Mouse (Mus musculus) neural tube, embryonic 14.5 days (tissue): ENCODE data around the gene Dnmt1. TPM values are rescaled to one million over a fixed set of nuclear protein-coding genes. Genes with fewer than 3 reads are reported as not detected.

Source experiments
- ATAC-seq: fragments of 200-750 bp; cut with Nextera tagmentation; 2 replicates; pipeline ENCODE4 v1.8.0; 2017; ENCODE audit warnings: low read depth, mild to moderate bottlenecking, moderate TSS enrichment, moderate library complexity
- H3K27ac ChIP-seq: fragments of 300-500 bp; sonication (generic); 2 replicates; pipeline ENCODE4 v1.5.1; 2014; ENCODE audit warnings: low read depth, mild to moderate bottlenecking, control low read depth, low read length, moderate library complexity, mixed read lengths
- H3K27me3 ChIP-seq: fragments of 300-500 bp; sonication (generic); 2 replicates; pipeline ENCODE4 v1.6.1; 2014; ENCODE audit warnings: low read length; ENCODE audit not compliant: control insufficient read depth, insufficient read depth
- H3K36me3 ChIP-seq: fragments of 300-500 bp; sonication (generic); 2 replicates; pipeline ENCODE4 v1.6.1; 2014; ENCODE audit warnings: low read length, mixed read lengths; ENCODE audit not compliant: control insufficient read depth, insufficient read depth
- H3K4me1 ChIP-seq: fragments of 300-500 bp; sonication (generic); 2 replicates; pipeline ENCODE4 v1.6.1; 2014; ENCODE audit warnings: low read length; ENCODE audit not compliant: control insufficient read depth, insufficient read depth
- H3K4me2 ChIP-seq: fragments of 300-500 bp; sonication (generic); 2 replicates; pipeline ENCODE4 v1.6.1; 2014; ENCODE audit warnings: mild to moderate bottlenecking, low read depth, low read length, control low read depth
- H3K4me3 ChIP-seq: fragments of 300-500 bp; sonication (generic); 2 replicates; pipeline ENCODE4 v1.5.1; 2014; ENCODE audit warnings: low read depth, low read length, control low read depth, mixed read lengths
- H3K9ac ChIP-seq: fragments of 300-500 bp; sonication (generic); replicated peaks from 2 replicates; pipeline ENCODE4 v1.6.1; 2014; ENCODE audit warnings: low read depth, mild to moderate bottlenecking, control low read depth, low read length, mixed read lengths
- H3K9me3 ChIP-seq: fragments of 300-500 bp; sonication (generic); 2 replicates; pipeline ENCODE4 v1.6.1; 2016; ENCODE audit warnings: low read length; ENCODE audit not compliant: control insufficient read depth
- whole genome bisulfite sequencing: fragments of 180-500 bp; shearing (Covaris S2); extraction: QIAGEN DNeasy Blood & Tissue Kit; methylation state at CpG from one replicate; pipeline ENCODE4 v1.1.7; 2014; 5-methylcytosine and 5-hydroxymethylcytosine counted together
- polyA plus RNA-seq: library from polyadenylated mRNA; unstranded; fragments of >200 nt; fragmentation: Nextera tagmentation; extraction: Ambion mirVana; gene quantifications from 2 replicates; pipeline ENCODE4 v1.2.1, GENCODE M21; 2014

Dnmt1 gene
- polyA plus RNA-seq, 1 experiment from 2014 or later = 41.1 TPM

DNA sequence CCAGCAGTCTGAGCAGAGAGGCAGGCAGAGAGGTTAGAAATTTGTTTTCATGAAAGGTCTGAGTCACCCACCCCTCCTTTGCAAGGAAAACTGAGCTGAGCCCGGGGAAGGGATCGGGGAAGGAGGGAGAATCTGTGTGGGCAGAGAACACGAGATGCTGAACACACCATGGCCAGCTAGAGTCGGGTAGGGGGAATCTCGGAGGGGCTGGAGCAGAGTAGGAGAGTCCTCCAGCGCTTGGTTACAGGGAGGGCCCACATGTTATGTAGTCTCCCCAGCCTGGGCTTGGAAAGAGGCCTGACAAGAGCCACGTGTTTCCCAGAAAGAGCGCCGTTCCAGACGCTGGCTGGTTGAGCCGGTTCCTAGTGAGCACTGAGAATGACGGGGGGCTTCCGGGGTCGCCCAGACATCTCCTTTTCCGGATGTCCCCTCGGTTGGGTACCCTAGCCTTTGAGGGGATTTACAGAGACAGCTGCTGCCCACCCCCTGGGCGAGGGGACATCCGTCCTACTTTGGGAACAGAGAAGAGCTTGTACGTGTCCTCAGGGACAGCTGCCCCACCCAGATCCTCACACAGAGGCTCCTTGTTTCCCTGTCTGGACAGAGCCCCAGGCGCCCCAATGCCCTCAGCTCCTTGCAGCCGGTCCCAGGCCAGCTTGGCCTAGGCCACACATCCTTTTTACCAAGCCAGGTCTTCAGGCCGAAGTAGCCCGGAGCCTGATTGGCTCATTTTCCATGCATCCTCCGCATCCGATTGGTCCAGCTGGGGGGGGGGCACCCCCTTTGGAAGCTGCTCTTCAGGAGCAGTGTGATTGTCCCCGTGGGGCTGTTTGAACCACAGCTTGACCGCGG lies 12.7 kb upstream of the Dnmt1 start:
- no peaks in the 10 kb centered on the region for H3K27me3 ChIP-seq
- H3K4me1 ChIP-seq = peaks cover 19% of the 10 kb centered on the region
- H3K9ac ChIP-seq = 0 out of 2 replicates have a peak overlapping the region, but pooled peaks have one; percentile 32
- no peak overlapping the region for H3K4me3 ChIP-seq
- ATAC-seq = peak; percentile 35
- 38% methylated on average over 28 of the region's 28 CpGs for whole genome bisulfite sequencing
- H3K36me3 ChIP-seq = no peaks in the 10 kb centered on the region
- no peaks in the 10 kb centered on the region for H3K9me3 ChIP-seq
- peak overlapping the region; percentile 16; the same call in 1 of the 2 replicates for H3K27ac ChIP-seq
- H3K4me2 ChIP-seq = peak overlapping the region; percentile 31; the same call in 1 of the 2 replicates

DNA sequence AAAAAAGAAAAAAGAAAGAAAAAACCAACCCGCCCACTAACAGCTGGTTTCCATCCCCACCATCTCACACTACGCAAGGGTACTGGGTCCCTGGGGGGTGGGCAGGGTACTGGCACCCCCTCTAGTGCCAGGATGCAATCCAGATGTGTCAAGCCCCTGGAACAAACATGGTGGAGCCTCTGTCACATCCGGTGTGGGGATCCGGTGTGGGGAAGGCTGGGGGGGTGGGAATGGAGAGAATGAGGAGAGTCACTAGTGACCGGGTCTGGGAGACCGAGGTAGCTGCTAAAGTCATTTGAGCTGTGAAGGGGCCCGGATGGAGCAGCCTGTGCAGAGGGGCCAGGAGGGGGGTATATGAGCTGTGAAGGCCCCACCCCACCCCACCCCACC lies 12.1 kb upstream of the Dnmt1 start:
- H3K4me2 ChIP-seq = no peak overlapping the region
- no peak overlapping the region for H3K4me3 ChIP-seq
- no peaks in the 10 kb centered on the region for H3K27me3 ChIP-seq
- H3K27ac ChIP-seq = no peak overlapping the region
- no peak for ATAC-seq
- no peak overlapping the region for H3K9ac ChIP-seq
- no peaks in the 10 kb centered on the region for H3K36me3 ChIP-seq
- H3K4me1 ChIP-seq = peaks cover 19% of the 10 kb centered on the region
- 71% methylated on average over 7 of the region's 7 CpGs for WGBS
- H3K9me3 ChIP-seq = no peaks in the 10 kb centered on the region

DNA sequence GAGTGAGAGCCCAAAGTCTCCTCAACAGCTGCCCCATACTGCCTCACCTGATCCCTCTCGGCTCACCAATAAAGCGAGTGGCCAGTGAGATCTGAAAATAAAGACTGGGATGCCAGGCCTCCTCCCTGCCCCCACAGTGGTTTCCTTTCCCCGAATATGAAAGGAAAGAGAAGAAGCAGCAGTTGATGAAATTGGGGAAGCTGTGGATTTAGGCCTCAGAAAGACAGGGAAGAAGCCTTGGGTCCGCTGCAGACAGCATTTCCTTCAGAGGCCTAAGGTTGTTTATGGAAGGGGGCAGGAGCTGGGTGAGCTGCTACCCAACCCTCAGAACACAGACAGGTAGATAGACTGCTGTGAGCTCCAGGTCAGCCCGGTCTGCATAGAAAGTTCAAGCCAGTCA lies 7.1 kb upstream of the Dnmt1 start:
- ATAC-seq = no peak
- 83% methylated on average over 5 of the region's 5 CpGs for WGBS

DNA sequence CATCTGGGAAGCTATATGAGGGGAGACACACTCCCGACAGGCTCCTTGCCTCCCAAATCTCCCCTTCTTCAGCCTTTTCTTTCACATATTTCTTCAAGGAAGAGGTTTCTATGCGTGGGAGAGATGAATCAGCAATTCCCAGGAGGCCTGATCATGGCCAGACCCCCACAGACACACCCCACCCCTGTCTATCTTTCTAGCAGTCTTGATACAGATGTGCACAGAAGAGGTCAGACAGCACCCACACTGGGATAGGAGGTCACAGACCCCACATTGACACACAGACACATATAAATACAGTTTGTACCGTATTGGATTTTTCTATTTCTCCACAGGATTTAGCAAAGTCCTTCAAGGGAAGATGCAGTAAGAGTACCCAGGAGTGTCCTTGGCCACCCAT lies 6.3 kb upstream of the Dnmt1 start:
- Histone ChIP-seq H3K9ac (no peak overlapping the region), H3K36me3 (no peaks in the 10 kb centered on the region), H3K9me3 (no peaks in the 10 kb centered on the region), H3K27ac (no peak overlapping the region), H3K27me3 (no peaks in the 10 kb centered on the region), H3K4me3 (no peak overlapping the region), H3K4me1 (no peaks in the 10 kb centered on the region), H3K4me2 (no peak overlapping the region)
- WGBS = 93% methylated on average over 3 of the region's 3 CpGs
- no peak for ATAC-seq

More for the DNA sequence above, 7.1 kb upstream of the Dnmt1 start:
- H3K4me1 ChIP-seq = no peaks in the 10 kb centered on the region
- H3K9me3 ChIP-seq = no peaks in the 10 kb centered on the region
- H3K36me3 ChIP-seq = no peaks in the 10 kb centered on the region
- no peaks in the 10 kb centered on the region for H3K27me3 ChIP-seq
- H3K4me2 ChIP-seq = no peak overlapping the region
- H3K4me3 ChIP-seq = no peak overlapping the region
- H3K9ac ChIP-seq = no peak overlapping the region
- no peak overlapping the region for H3K27ac ChIP-seq

DNA sequence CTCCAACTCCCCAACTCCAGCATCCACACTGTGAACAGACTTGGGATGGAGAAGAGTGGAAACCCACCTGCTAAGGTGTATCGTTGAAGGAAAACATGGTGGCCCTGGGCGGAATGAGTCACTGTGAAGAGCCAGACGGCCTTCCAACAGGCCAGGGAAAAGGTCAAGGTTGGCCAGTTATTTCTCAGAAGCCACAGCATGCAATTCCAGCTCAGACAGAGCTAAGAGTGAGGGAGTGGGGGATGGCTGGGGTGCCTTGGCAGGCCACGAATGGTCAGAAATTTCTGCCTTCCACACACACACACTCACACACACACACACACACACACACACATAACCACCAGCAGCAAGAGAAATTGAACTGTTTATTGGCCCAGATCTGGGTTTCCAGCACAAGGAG lies 5.9 kb upstream of the Dnmt1 start:
- ATAC-seq = no peak
- H3K27ac ChIP-seq = no peak overlapping the region
- H3K4me2 ChIP-seq = no peak overlapping the region
- no peaks in the 10 kb centered on the region for H3K36me3 ChIP-seq
- H3K4me1 ChIP-seq = no peaks in the 10 kb centered on the region
- H3K4me3 ChIP-seq = no peak overlapping the region
- no peak overlapping the region for H3K9ac ChIP-seq
- 87% methylated on average over 4 of the region's 4 CpGs for WGBS
- H3K9me3 ChIP-seq = no peaks in the 10 kb centered on the region
- no peaks in the 10 kb centered on the region for H3K27me3 ChIP-seq

DNA sequence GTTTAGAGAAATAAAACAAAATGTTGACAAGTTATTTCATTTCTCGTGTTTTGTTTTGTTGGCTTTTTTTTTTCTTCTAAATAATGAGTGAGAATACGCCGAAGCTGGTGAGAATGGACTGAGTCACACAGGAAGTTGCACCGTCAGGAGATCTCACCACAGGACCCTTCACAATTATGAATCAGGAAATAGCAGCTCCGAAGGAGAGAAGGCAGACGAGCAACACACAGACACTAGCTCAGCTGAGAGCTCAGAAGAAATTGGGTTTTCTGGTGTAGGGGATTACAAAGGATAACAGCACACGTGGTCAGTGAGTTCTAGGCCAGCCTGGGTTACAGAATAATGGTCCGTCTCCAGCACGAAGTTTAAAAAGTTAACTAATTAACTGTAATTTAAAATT lies 1.9 kb upstream of the Dnmt1 start:
- Histone ChIP-seq H3K4me1 (no peaks in the 10 kb centered on the region), H3K9ac (no peak overlapping the region), H3K4me3 (no peak overlapping the region), H3K27ac (no peak overlapping the region), H3K27me3 (no peaks in the 10 kb centered on the region), H3K4me2 (no peak overlapping the region), H3K9me3 (no peaks in the 10 kb centered on the region), H3K36me3 (no peaks in the 10 kb centered on the region)
- no peak for ATAC-seq
- 75% methylated on average over 9 of the region's 9 CpGs for WGBS

DNA sequence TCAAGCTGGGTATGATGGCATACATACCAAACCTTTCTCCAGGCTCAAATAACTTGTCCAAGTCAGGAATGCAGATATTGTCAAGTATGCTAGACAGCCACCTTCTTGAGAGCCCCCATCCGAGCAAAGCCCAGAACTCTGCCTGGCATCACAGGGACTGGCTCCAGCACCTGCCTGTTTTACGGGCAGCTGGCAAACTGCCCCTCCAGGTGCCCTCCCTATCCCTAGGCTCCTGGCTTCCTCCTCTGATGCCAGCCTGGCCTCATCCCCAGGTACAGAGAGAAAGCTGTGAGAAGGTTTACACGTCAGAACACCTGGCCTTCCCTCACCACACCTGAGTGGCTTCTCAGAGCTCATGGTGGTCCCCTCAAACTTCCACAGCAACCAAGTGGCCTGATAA lies 2.7 kb downstream of the Dnmt1 start:
- Histone ChIP-seq H3K4me2 (no peak overlapping the region), H3K27ac (no peak overlapping the region), H3K4me1 (no peaks in the 10 kb centered on the region), H3K9me3 (no peaks in the 10 kb centered on the region), H3K4me3 (no peak overlapping the region), H3K9ac (no peak overlapping the region), H3K36me3 (no peaks in the 10 kb centered on the region), H3K27me3 (no peaks in the 10 kb centered on the region)
- no peak for ATAC-seq
- WGBS = 77% methylated on average over 3 of the region's 3 CpGs

DNA sequence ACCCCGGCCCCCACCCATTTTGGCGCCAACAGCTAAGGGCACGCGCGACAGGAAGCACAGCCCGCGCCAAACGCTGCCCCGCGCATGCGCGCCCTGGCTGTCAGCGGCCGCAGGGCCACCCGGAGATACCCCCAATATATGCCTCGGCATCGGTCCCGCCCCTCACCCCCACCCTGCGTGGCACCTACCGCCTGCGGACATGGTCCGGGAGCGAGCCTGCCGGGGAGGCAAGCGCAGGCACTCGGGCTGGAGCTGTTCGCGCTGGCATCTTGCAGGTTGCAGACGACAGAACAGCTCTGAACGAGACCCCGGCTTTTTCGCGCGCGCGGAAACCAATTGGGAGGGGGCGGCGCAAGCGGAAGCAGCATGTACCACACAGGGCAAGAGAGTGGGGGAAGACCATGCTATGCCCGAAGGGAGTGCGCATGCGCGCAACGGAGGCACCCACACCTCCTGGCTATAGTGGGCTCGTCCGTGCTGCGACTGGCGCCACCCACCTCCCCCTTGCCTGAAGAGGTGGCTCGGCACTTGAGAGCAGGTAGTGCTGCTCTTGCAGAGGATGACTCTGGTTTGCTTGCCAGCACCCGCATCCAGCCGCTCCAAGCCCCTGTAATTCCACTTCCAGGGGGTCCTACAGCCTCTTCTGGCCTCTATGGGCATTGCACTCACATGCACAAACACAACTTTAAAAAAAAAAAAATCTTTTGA lies 7.0 kb downstream of the Dnmt1 start:
- H3K27ac ChIP-seq = peak overlapping the region; percentile 82
- ATAC-seq = peak; percentile 97
- peaks cover 11% of the 10 kb centered on the region for H3K4me1 ChIP-seq
- no peaks in the 10 kb centered on the region for H3K9me3 ChIP-seq
- H3K36me3 ChIP-seq = no peaks in the 10 kb centered on the region
- WGBS = under 1% methylated on average over 50 of the region's 51 CpGs
- H3K4me3 ChIP-seq = peak overlapping the region; percentile 79
- peak overlapping the region; percentile 78 for H3K9ac ChIP-seq
- peak overlapping the region; percentile 93 for H3K4me2 ChIP-seq
- no peaks in the 10 kb centered on the region for H3K27me3 ChIP-seq

DNA sequence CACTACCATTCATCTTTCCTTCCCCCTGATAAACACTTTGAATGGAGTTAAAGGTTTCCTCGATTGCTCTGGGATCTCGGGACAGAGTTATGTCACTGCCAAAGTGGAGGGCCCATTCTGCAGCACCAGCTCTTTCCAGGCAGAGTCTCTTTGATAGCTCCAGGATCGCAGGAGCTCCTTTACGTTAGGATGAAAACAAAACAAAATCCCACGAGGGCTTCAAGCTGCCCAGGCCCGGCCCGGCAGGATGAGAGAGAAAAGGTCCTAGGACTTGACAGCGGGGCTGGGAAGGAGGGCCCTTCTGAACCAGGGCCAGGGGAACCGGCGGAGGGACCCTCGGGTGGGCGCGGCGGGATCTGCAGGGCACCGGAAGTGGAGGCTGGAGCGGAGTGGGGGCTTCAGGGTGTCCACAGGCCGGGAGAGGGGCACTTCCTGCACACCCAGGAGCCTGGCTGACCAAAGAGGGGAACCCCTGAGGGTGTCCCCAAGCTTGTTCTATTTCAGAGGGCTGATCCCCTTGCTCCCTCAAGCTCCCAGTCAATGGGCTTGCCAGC lies 7.6 kb downstream of the Dnmt1 start:
- no peaks in the 10 kb centered on the region for H3K9me3 ChIP-seq
- H3K4me2 ChIP-seq = peak overlapping the region; percentile 93
- ATAC-seq = peak; percentile 74
- H3K36me3 ChIP-seq = no peaks in the 10 kb centered on the region
- H3K27ac ChIP-seq = peak overlapping the region; percentile 82
- H3K4me1 ChIP-seq = peaks cover 11% of the 10 kb centered on the region
- H3K4me3 ChIP-seq = peak overlapping the region; percentile 79
- peak overlapping the region; percentile 78 for H3K9ac ChIP-seq
- no peaks in the 10 kb centered on the region for H3K27me3 ChIP-seq
- WGBS = 0% methylated on average over 17 of the region's 17 CpGs
